Mouse (Mus musculus) heart, embryonic 15.5 days (tissue): ENCODE measurements around the gene Crat. TPM values are rescaled to one million over a fixed set of nuclear protein-coding genes. Genes with fewer than 3 reads are reported as not detected.
A peak's percentile ranks its signal among the peaks of the same experiment; 100 is the strongest.

ENCODE experiments used
- ATAC-seq: fragments of 200-750 bp; cut with Nextera tagmentation; replicated peaks from 2 replicates; pipeline ENCODE4 v1.8.0; 2017; ENCODE audit warnings: low read depth, moderate TSS enrichment; ENCODE audit not compliant: insufficient number of reproducible peaks, insufficient read depth, low FRiP score
- H3K27ac ChIP-seq: fragments of 300-500 bp; sonication (generic); 2 replicates; pipeline ENCODE4 v1.5.1; 2015; ENCODE audit warnings: mild to moderate bottlenecking, inconsistent platforms
- H3K27me3 ChIP-seq: fragments of 300-500 bp; sonication (generic); 2 replicates; pipeline ENCODE4 v1.6.1; 2015; ENCODE audit warnings: inconsistent platforms
- H3K36me3 ChIP-seq: fragments of 300-500 bp; sonication (generic); 2 replicates; pipeline ENCODE4 v1.6.1; 2015; ENCODE audit warnings: mild to moderate bottlenecking, inconsistent platforms
- H3K4me1 ChIP-seq: fragments of 300-500 bp; sonication (generic); replicated peaks from 2 replicates; pipeline ENCODE4 v1.6.1; 2015; ENCODE audit warnings: inconsistent platforms
- H3K4me2 ChIP-seq: fragments of 300-500 bp; sonication (generic); 2 replicates; pipeline ENCODE4 v1.6.1; 2015; ENCODE audit warnings: inconsistent platforms, mild to moderate bottlenecking, moderate library complexity
- H3K4me3 ChIP-seq: fragments of 300-500 bp; sonication (generic); 2 replicates; pipeline ENCODE4 v1.5.1; 2015; ENCODE audit warnings: mild to moderate bottlenecking, inconsistent platforms
- H3K9ac ChIP-seq: fragments of 300-500 bp; sonication (generic); 2 replicates; pipeline ENCODE4 v1.6.1; 2015; ENCODE audit warnings: mild to moderate bottlenecking, inconsistent platforms
- H3K9me3 ChIP-seq: fragments of 300-500 bp; sonication (generic); replicated peaks from 2 replicates; pipeline ENCODE4 v1.6.1; 2016; ENCODE audit warnings: inconsistent platforms
- WGBS: fragments of 180-500 bp; shearing (Covaris S2); methylation state at CpG from one replicate; pipeline ENCODE4 v1.1.7; 2015; ENCODE audit warnings: mixed read lengths; 5-methylcytosine and 5-hydroxymethylcytosine counted together
- polyA plus RNA-seq: library from polyadenylated mRNA; unstranded; fragments of >200 nt; fragmentation: Nextera tagmentation; extraction: Ambion mirVana; gene quantifications from 2 replicates; pipeline ENCODE4 v1.2.1, GENCODE M21; 2015

Crat gene
- polyA plus RNA-seq, 1 experiment from 2014 or later, result 109 TPM

- Histone ChIP-seq H3K4me1 (peaks cover 10% of the 10 kb centered on the region; the same call in 1 of the 2 replicates), H3K9me3 (no peaks in the 10 kb centered on the region), H3K27ac (no peak overlapping the region), H3K4me3 (no peak overlapping the region), H3K27me3 (no peaks in the 10 kb centered on the region), H3K9ac (no peak overlapping the region), H3K36me3 (peaks cover 42% of the 10 kb centered on the region), H3K4me2 (no peak overlapping the region)
- WGBS, result 78% methylated on average over 9 of the region's 9 CpGs
- ATAC-seq, result no peak
Measured at GRCm38 (mm10) chr2:30386913-30387312, 28.7 kb downstream of the Crat start.

- H3K4me2 ChIP-seq, result no peak overlapping the region
- 0 out of 2 replicates have a peak, but pooled peaks have one; percentile 4 for ATAC-seq
- H3K27ac ChIP-seq, result no peak overlapping the region
- no peak overlapping the region for H3K9ac ChIP-seq
- WGBS, result 84% methylated on average over 4 of the region's 4 CpGs
- H3K4me3 ChIP-seq, result no peak overlapping the region
- no peaks in the 10 kb centered on the region for H3K9me3 ChIP-seq
- peaks cover 55% of the 10 kb centered on the region for H3K36me3 ChIP-seq
- no peaks in the 10 kb centered on the region for H3K4me1 ChIP-seq
- H3K27me3 ChIP-seq, result no peaks in the 10 kb centered on the region
Measured at GRCm38 (mm10) chr2:30385591-30385990, 30.0 kb downstream of the Crat start.

GRCm38 (mm10) chr2:30384814-30385213 is 30.8 kb downstream of the Crat start:
- peaks cover 60% of the 10 kb centered on the region for H3K36me3 ChIP-seq

GRCm38 (mm10) chr2:30381377-30381725 is 34.3 kb downstream of the Crat start:
- no peaks in the 10 kb centered on the region for H3K27me3 ChIP-seq
- H3K4me2 ChIP-seq, result no peak overlapping the region
- H3K27ac ChIP-seq, result no peak overlapping the region
- H3K4me3 ChIP-seq, result no peak overlapping the region
- H3K4me1 ChIP-seq, result no peaks in the 10 kb centered on the region
- WGBS, result 95% methylated on average over 4 of the region's 4 CpGs
- no peak for ATAC-seq
- H3K36me3 ChIP-seq, result peaks cover 95% of the 10 kb centered on the region
- no peaks in the 10 kb centered on the region for H3K9me3 ChIP-seq
- no peak overlapping the region for H3K9ac ChIP-seq

More at GRCm38 (mm10) chr2:30384814-30385213, 30.8 kb downstream of the Crat start:
- H3K27ac ChIP-seq, result no peak overlapping the region
- no peaks in the 10 kb centered on the region for H3K9me3 ChIP-seq
- H3K4me3 ChIP-seq, result no peak overlapping the region
- no peak overlapping the region for H3K4me2 ChIP-seq
- no peak overlapping the region for H3K9ac ChIP-seq
- no peak for ATAC-seq
- no peaks in the 10 kb centered on the region for H3K4me1 ChIP-seq
- H3K27me3 ChIP-seq, result no peaks in the 10 kb centered on the region
- 71% methylated on average over 5 of the region's 5 CpGs for WGBS

- H3K4me2 ChIP-seq, result no peak overlapping the region
- H3K27ac ChIP-seq, result no peak overlapping the region
- ATAC-seq, result no peak
- no peak overlapping the region for H3K9ac ChIP-seq
- no peaks in the 10 kb centered on the region for H3K27me3 ChIP-seq
- no peak overlapping the region for H3K4me3 ChIP-seq
- H3K9me3 ChIP-seq, result no peaks in the 10 kb centered on the region
- peaks cover 97% of the 10 kb centered on the region for H3K36me3 ChIP-seq
- WGBS, result 85% methylated on average over 10 of the region's 10 CpGs
- no peaks in the 10 kb centered on the region for H3K4me1 ChIP-seq
Measured at GRCm38 (mm10) chr2:30380564-30381376, 34.8 kb downstream of the Crat start.

GRCm38 (mm10) chr2:30379307-30379706 is 36.3 kb downstream of the Crat start:
- no peak for ATAC-seq
- peaks cover 96% of the 10 kb centered on the region for H3K36me3 ChIP-seq
- no peak overlapping the region for H3K4me2 ChIP-seq
- no peak overlapping the region for H3K27ac ChIP-seq
- no peaks in the 10 kb centered on the region for H3K4me1 ChIP-seq
- H3K9me3 ChIP-seq, result no peaks in the 10 kb centered on the region
- no peaks in the 10 kb centered on the region for H3K27me3 ChIP-seq
- H3K9ac ChIP-seq, result no peak overlapping the region
- H3K4me3 ChIP-seq, result no peak overlapping the region
- 73% methylated on average over 7 of the region's 7 CpGs for WGBS

- 82% methylated on average over 5 of the region's 5 CpGs for WGBS
- H3K4me1 ChIP-seq, result no peaks in the 10 kb centered on the region
- ATAC-seq, result no peak
Measured at GRCm38 (mm10) chr2:30377721-30378120, 37.9 kb downstream of the Crat start.

GRCm38 (mm10) chr2:30375893-30376292 is 39.7 kb downstream of the Crat start:
- H3K9me3 ChIP-seq, result no peaks in the 10 kb centered on the region
- H3K4me1 ChIP-seq, result no peaks in the 10 kb centered on the region
- peaks cover 95% of the 10 kb centered on the region for H3K36me3 ChIP-seq
- H3K27me3 ChIP-seq, result no peaks in the 10 kb centered on the region
- H3K9ac ChIP-seq, result no peak overlapping the region
- 92% methylated on average over 10 of the region's 10 CpGs for WGBS
- H3K27ac ChIP-seq, result no peak overlapping the region
- no peak for ATAC-seq
- H3K4me2 ChIP-seq, result no peak overlapping the region
- H3K4me3 ChIP-seq, result no peak overlapping the region

More at GRCm38 (mm10) chr2:30377721-30378120, 37.9 kb downstream of the Crat start:
- Histone ChIP-seq H3K36me3 (peaks cover 95% of the 10 kb centered on the region), H3K9ac (no peak overlapping the region), H3K4me2 (no peak overlapping the region), H3K27me3 (no peaks in the 10 kb centered on the region), H3K4me3 (no peak overlapping the region), H3K27ac (no peak overlapping the region), H3K9me3 (no peaks in the 10 kb centered on the region)

- ATAC-seq, result no peak
- no peaks in the 10 kb centered on the region for H3K9me3 ChIP-seq
- H3K27me3 ChIP-seq, result no peaks in the 10 kb centered on the region
- no peak overlapping the region for H3K9ac ChIP-seq
- 95% methylated on average over 5 of the region's 5 CpGs for WGBS
- H3K27ac ChIP-seq, result no peak overlapping the region
- H3K4me1 ChIP-seq, result no peaks in the 10 kb centered on the region
- H3K4me3 ChIP-seq, result no peak overlapping the region
- H3K4me2 ChIP-seq, result no peak overlapping the region
- peaks cover 97% of the 10 kb centered on the region for H3K36me3 ChIP-seq
Measured at GRCm38 (mm10) chr2:30372726-30373125, 42.9 kb downstream of the Crat start.

- no peaks in the 10 kb centered on the region for H3K9me3 ChIP-seq
- peaks cover 93% of the 10 kb centered on the region for H3K36me3 ChIP-seq
- H3K4me2 ChIP-seq, result no peak overlapping the region
- WGBS, result 88% methylated on average over 8 of the region's 8 CpGs
- H3K27me3 ChIP-seq, result no peaks in the 10 kb centered on the region
- peaks cover 7% of the 10 kb centered on the region for H3K4me1 ChIP-seq
- no peak overlapping the region for H3K27ac ChIP-seq
- no peak for ATAC-seq
- no peak overlapping the region for H3K9ac ChIP-seq
- H3K4me3 ChIP-seq, result no peak overlapping the region
Measured at GRCm38 (mm10) chr2:30371544-30371943, 44.1 kb downstream of the Crat start.

GRCm38 (mm10) chr2:30366203-30366602 is 49.4 kb downstream of the Crat start:
- Histone ChIP-seq H3K9ac (0 out of 2 replicates have a peak overlapping the region, but pooled peaks have one; percentile 15), H3K27ac (peak overlapping the region; percentile 86), H3K27me3 (no peaks in the 10 kb centered on the region), H3K4me1 (peaks cover 27% of the 10 kb centered on the region), H3K36me3 (peaks cover 43% of the 10 kb centered on the region), H3K9me3 (no peaks in the 10 kb centered on the region), H3K4me2 (peak overlapping the region; percentile 78), H3K4me3 (peak overlapping the region; percentile 93; the same call in 1 of the 2 replicates)
- no peak for ATAC-seq
- WGBS, result 32% methylated on average over 5 of the region's 5 CpGs
